Mouse (Mus musculus) cortical plate, adult 2 months (tissue): ENCODE data around the gene F12.

Source experiments
- CTCF ChIP-seq: fragments of 200-500 bp; IDR thresholded peaks from 2 replicates; pipeline ENCODE4 v1.5.1; 2011; ENCODE audit warnings: mild to moderate bottlenecking, control low read depth, low read length; ENCODE audit not compliant: insufficient read depth; ENCODE audit errors: extremely low read depth
- POLR2A ChIP-seq: fragments of 200-500 bp; IDR thresholded peaks from 2 replicates; pipeline ENCODE4 v1.6.1; 2011; ENCODE audit warnings: mild to moderate bottlenecking, low read length, control low read depth; ENCODE audit not compliant: insufficient read depth; ENCODE audit errors: extremely low read depth

DNA sequence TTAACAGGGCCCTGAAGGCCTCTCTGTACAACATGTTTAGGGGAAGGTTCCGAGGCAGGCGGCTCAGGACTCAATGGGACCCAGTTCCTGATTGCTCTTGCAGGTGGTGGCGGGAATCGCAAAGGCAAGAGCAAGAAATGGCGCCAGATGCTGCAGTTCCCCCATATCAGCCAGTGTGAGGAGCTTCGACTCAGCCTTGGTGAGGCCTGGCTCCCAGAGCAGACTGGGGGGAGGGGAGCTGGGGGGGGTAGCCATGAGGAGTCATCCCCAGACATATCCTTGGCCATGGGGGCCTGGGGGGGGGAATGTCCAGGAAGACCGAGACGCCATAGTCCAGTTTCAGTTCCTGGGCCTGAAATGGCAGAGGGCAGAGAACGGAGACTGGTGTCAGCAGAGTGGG is 22.6 kb upstream of the F12 start:
- TF ChIP-seq POLR2A (no peak), CTCF (no peak)
